Mouse (Mus musculus) hindbrain, embryonic 11.5 days (tissue): ENCODE measurements at regions not wholly inside any gene's neighbourhood (a gene's known extent, or its start where the extent isn't known, plus 50 kb on each side); places are given as distances from the start of the nearest gene placed in this dataset.

Experiments
- ATAC-seq: fragments of 200-750 bp; cut with Nextera tagmentation; 2 replicates; pipeline ENCODE4 v1.8.0; 2017; ENCODE audit warnings: mild to moderate bottlenecking, moderate TSS enrichment, moderate library complexity; ENCODE audit not compliant: low FRiP score
- DNase-seq: peaks from one replicate; pipeline ENCODE4 v3.0.0-alpha.2; 2015; ENCODE audit warnings: low spot score
- H3K27ac ChIP-seq: fragments of 300-500 bp; sonication (generic); 2 replicates; pipeline ENCODE4 v1.5.1; 2014; ENCODE audit warnings: mild to moderate bottlenecking, low read depth, low read length
- H3K27me3 ChIP-seq: fragments of 300-500 bp; sonication (generic); 2 replicates; pipeline ENCODE4 v1.6.1; 2014; ENCODE audit warnings: mild to moderate bottlenecking, low read length, moderate library complexity, mixed read lengths; ENCODE audit not compliant: control insufficient read depth, insufficient read depth
- H3K36me3 ChIP-seq: fragments of 300-500 bp; sonication (generic); 2 replicates; pipeline ENCODE4 v1.6.1; 2014; ENCODE audit warnings: mild to moderate bottlenecking, low read length, moderate library complexity, mixed read lengths; ENCODE audit not compliant: control insufficient read depth, insufficient read depth
- H3K4me1 ChIP-seq: fragments of 300-500 bp; sonication (generic); replicated peaks from 2 replicates; pipeline ENCODE4 v1.6.1; 2014; ENCODE audit warnings: low read length, mixed read lengths; ENCODE audit not compliant: control insufficient read depth, insufficient read depth
- H3K4me2 ChIP-seq: fragments of 300-500 bp; sonication (generic); replicated peaks from 2 replicates; pipeline ENCODE4 v1.6.1; 2014; ENCODE audit warnings: mild to moderate bottlenecking, low read depth, low read length
- H3K4me3 ChIP-seq: fragments of 300-500 bp; sonication (generic); 2 replicates; pipeline ENCODE4 v1.5.1; 2014; ENCODE audit warnings: low read depth, low read length
- H3K9ac ChIP-seq: fragments of 300-500 bp; sonication (generic); 2 replicates; pipeline ENCODE4 v1.6.1; 2014; ENCODE audit warnings: low read depth, low read length
- H3K9me3 ChIP-seq: fragments of 300-500 bp; sonication (generic); 2 replicates; pipeline ENCODE4 v1.6.1; 2016; ENCODE audit warnings: low read length; ENCODE audit not compliant: control insufficient read depth
- WGBS: fragments of 180-500 bp; shearing (Covaris S2); extraction: QIAGEN DNeasy Blood & Tissue Kit; methylation state at CpG from one replicate; pipeline ENCODE4 v1.1.7; 2014; 5-methylcytosine and 5-hydroxymethylcytosine counted together

DNA sequence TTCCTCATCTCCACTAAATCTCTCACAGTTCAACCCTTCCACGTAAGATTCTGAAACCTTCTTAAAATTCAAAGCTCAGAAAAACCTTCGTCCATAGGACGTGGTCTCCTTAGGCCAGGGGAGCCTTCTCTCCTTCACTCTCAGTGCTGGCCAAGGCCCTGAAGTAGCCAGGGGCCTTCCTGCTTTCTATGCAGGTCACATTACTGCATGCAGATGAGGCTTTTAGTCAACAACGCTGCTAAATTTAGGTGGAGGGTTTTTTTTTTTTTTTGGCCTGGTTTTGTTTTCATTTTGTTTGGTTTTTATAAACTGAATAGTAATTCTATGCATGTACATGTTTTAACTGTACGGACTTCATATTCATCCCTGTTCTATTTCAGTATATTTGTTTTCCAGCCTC, 214.5 kb upstream of the Acvr2a start:
- Histone ChIP-seq H3K4me2 (no peak overlapping the region), H3K9me3 (no peaks in the 10 kb centered on the region), H3K9ac (no peak overlapping the region), H3K27ac (no peak overlapping the region), H3K4me1 (no peaks in the 10 kb centered on the region), H3K4me3 (no peak overlapping the region), H3K36me3 (no peaks in the 10 kb centered on the region), H3K27me3 (no peaks in the 10 kb centered on the region)
- 82% methylated on average over 5 of the region's 5 CpGs for WGBS
- ATAC-seq = no peak
- DNase-seq = no peak

DNA sequence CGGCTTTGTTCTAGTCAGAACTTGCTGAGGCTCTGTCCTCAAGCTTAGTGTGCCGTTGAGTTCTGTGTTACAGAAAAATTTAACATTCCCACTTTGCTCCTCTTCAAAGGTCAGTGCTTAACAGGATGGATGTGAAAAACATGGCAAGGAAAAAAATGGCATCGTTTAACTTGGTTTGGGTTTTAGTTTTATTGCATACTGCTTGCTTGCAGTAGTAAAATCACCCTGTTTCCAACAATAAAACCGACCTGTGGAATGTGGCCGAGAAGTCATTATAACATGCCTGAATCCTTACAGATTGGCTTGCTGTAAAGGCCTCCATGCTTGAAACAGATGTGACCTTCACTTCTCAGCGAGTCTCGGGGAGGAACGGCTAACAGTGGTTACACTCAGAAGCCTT, 212.1 kb upstream of the Acvr2a start:
- ATAC-seq (no peak), DNase-seq (no peak)
- Histone ChIP-seq H3K4me3 (no peak overlapping the region), H3K36me3 (no peaks in the 10 kb centered on the region), H3K27ac (no peak overlapping the region), H3K4me1 (no peaks in the 10 kb centered on the region), H3K27me3 (no peaks in the 10 kb centered on the region), H3K9ac (no peak overlapping the region), H3K9me3 (no peaks in the 10 kb centered on the region), H3K4me2 (no peak overlapping the region)
- 55% methylated on average over 8 of the region's 8 CpGs for WGBS

GRCm38 (mm10) chr2:48609466-48609865, 204.4 kb upstream of the Acvr2a start:
- no peaks in the 10 kb centered on the region for H3K36me3 ChIP-seq
- ATAC-seq (no peak), DNase-seq (no peak)
- WGBS = 97% methylated on average over 3 of the region's 3 CpGs
- no peaks in the 10 kb centered on the region for H3K27me3 ChIP-seq
- no peaks in the 10 kb centered on the region for H3K9me3 ChIP-seq
- no peak overlapping the region for H3K27ac ChIP-seq
- no peaks in the 10 kb centered on the region for H3K4me1 ChIP-seq
- H3K4me3 ChIP-seq = no peak overlapping the region
- no peak overlapping the region for H3K4me2 ChIP-seq
- H3K9ac ChIP-seq = no peak overlapping the region

DNA sequence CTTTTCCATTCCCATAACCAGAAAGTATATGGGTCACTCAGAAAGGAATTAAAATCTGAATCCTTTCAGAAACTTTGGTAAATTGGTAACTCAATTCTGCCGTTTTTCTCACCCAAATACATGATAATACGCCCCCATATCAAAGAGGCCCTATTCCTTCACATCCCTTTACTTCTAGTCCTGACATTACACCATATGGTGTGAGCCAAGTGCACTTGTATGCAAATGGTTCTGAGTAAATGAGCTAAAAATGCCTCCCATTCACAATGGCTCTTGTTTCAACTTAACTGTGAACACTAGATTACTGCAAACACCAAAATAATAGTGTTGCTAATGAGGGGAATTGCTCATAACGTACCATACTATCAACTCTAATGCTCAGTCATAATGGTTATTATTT, 201.7 kb upstream of the Acvr2a start:
- Histone ChIP-seq H3K36me3 (no peaks in the 10 kb centered on the region), H3K4me3 (no peak overlapping the region), H3K4me1 (no peaks in the 10 kb centered on the region), H3K27me3 (no peaks in the 10 kb centered on the region), H3K9me3 (no peaks in the 10 kb centered on the region), H3K4me2 (no peak overlapping the region), H3K27ac (no peak overlapping the region), H3K9ac (no peak overlapping the region)
- DNase-seq (no peak), ATAC-seq (no peak)
- WGBS = 77% methylated on average over 3 of the region's 3 CpGs

GRCm38 (mm10) chr2:48617141-48617699, 196.7 kb upstream of the Acvr2a start:
- no peak overlapping the region for H3K4me2 ChIP-seq
- H3K27me3 ChIP-seq = no peaks in the 10 kb centered on the region
- H3K4me1 ChIP-seq = no peaks in the 10 kb centered on the region
- no peak overlapping the region for H3K4me3 ChIP-seq
- 43% methylated on average over 3 of the region's 3 CpGs for WGBS
- H3K9me3 ChIP-seq = no peaks in the 10 kb centered on the region
- DNase-seq (no peak), ATAC-seq (no peak)
- H3K27ac ChIP-seq = no peak overlapping the region
- H3K9ac ChIP-seq = no peak overlapping the region
- H3K36me3 ChIP-seq = no peaks in the 10 kb centered on the region

- 58% methylated on average over 5 of the region's 5 CpGs for WGBS
- Histone ChIP-seq H3K9me3 (no peaks in the 10 kb centered on the region), H3K9ac (no peak overlapping the region), H3K36me3 (no peaks in the 10 kb centered on the region), H3K4me3 (no peak overlapping the region), H3K4me2 (no peak overlapping the region), H3K27ac (no peak overlapping the region), H3K4me1 (no peaks in the 10 kb centered on the region), H3K27me3 (no peaks in the 10 kb centered on the region)
- ATAC-seq (no peak), DNase-seq (no peak)
Measured at GRCm38 (mm10) chr2:48619042-48619441, 194.9 kb upstream of the Acvr2a start.

- Histone ChIP-seq H3K27ac (no peak overlapping the region), H3K9me3 (no peaks in the 10 kb centered on the region), H3K36me3 (no peaks in the 10 kb centered on the region), H3K9ac (no peak overlapping the region), H3K27me3 (no peaks in the 10 kb centered on the region), H3K4me3 (no peak overlapping the region), H3K4me1 (no peaks in the 10 kb centered on the region), H3K4me2 (no peak overlapping the region)
- WGBS = 82% methylated on average over 3 of the region's 3 CpGs
- ATAC-seq (no peak), DNase-seq (no peak)
Measured at GRCm38 (mm10) chr2:48620815-48621214, 193.1 kb upstream of the Acvr2a start.

DNA sequence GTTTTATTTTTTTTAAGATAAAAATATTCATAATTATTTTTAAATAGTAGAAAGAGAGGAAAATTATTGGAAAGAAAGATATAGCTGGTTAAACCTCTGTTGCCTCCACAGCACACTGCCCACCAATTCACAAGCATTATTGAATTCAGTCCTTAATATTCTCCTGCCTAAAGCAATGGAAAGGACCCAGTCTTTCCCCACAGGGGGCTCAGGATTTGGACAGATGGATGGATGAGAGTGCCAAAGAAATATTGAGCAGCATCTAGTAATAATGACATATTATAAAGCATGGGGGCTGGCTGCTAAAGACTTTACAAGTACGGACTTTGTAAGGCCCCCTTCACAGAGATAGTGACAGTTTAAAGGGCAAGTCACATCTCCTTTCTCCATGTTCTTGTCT, 191.6 kb upstream of the Acvr2a start:
- WGBS = 85% methylated on average over 1 of the region's 1 CpGs
- no peak overlapping the region for H3K4me3 ChIP-seq
- no peaks in the 10 kb centered on the region for H3K27me3 ChIP-seq
- H3K9ac ChIP-seq = no peak overlapping the region
- H3K36me3 ChIP-seq = no peaks in the 10 kb centered on the region
- no peaks in the 10 kb centered on the region for H3K4me1 ChIP-seq
- no peaks in the 10 kb centered on the region for H3K9me3 ChIP-seq
- H3K4me2 ChIP-seq = no peak overlapping the region
- ATAC-seq (no peak), DNase-seq (no peak)
- H3K27ac ChIP-seq = no peak overlapping the region

DNA sequence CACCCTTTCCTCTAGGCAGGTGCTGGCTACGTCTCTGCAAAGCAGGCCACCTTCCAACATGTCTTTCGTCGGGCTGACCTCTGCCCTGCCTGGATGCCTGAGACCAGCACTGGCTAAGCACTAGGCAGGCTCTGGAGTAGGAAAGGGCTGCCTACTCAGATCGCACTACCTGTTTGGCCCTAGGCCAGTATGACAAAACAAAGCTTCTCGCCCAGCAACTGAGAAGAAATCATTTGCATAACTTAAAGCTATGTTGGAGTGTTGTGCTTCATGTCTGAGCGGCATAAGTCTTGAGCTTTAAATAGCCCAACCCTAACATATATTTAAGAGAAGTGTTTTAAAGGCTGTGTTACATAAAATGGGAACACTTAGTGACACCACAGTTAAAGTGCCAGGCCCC, 189.9 kb upstream of the Acvr2a start:
- H3K9me3 ChIP-seq = no peaks in the 10 kb centered on the region
- H3K9ac ChIP-seq = no peak overlapping the region
- no peak overlapping the region for H3K4me2 ChIP-seq
- no peak overlapping the region for H3K27ac ChIP-seq
- 75% methylated on average over 6 of the region's 6 CpGs for WGBS
- H3K4me1 ChIP-seq = no peaks in the 10 kb centered on the region
- ATAC-seq = no peak
- no peak for DNase-seq
- H3K4me3 ChIP-seq = no peak overlapping the region
- H3K27me3 ChIP-seq = no peaks in the 10 kb centered on the region
- no peaks in the 10 kb centered on the region for H3K36me3 ChIP-seq
